Mouse (Mus musculus): ENCODE measurements at regions not wholly inside any gene's neighbourhood (a gene's known extent, or its start where the extent isn't known, plus 50 kb on each side); places are given as distances from the start of the nearest gene placed in this dataset.

DNA sequence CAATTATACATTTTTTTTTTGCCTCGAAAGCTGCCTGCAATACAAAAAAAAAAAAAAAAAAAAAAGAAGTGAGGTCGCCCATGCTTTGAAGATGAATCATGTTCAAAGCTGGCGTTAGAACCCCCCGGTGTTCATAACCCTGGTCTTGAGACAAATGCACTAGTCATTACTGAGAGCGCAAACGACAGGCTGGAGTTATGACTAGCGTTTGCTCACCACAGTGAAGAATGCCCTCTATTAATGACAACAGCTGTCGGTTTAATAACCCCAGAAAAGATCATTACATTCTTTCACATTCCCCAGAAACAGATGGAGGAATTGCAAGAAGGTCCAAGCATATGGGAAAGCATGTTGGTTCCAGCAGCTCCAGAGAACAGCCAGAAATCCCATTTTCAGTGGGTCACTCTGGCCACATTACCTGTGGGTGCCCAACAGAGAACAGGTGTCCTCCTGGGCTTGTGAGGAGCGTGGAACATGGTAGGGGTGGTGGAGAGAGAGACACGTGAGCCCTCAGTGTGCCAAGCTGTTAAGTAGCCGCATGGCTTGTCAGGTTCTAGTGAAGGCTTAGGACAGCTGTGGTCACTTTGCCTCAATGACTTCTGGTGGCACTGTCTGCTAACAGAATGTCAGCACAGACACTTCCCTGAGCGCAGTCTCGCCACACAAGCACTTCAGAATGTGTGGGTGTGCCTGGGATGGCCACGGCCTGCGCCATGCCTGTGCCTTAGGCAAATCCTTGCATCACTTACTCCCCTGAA lies 60.4 kb downstream of the Aipl1 start:
- no peak for DNase-seq

GRCm38 (mm10) chr11:71971351-71971750 lies 66.0 kb downstream of the Aipl1 start:
- no peak for DNase-seq

GRCm38 (mm10) chr11:71962306-71962705 lies 75.0 kb downstream of the Aipl1 start:
- no peak for DNase-seq

GRCm38 (mm10) chr11:71952533-71952932 lies 84.8 kb downstream of the Aipl1 start:
- no peak for DNase-seq

DNA sequence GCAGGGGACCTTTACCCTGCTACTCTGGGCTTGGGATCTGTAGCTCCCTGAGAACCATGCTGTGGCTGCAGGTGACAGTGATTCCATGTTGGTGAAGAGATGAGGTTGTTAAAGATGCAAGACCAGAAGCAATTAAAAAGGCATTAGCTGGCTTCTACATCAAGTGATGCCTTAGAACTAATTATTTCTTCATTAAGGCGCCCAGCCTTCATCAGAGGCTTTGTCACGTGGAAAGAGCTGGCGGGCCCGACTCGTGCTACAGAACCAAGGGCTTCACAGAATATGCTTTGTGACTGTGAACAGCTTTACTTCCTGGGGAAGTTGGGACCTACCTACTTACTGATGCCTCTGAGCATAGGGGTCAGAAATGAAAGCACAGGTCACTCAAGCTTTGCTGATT lies 90.1 kb downstream of the Aipl1 start:
- no peak for DNase-seq

DNA sequence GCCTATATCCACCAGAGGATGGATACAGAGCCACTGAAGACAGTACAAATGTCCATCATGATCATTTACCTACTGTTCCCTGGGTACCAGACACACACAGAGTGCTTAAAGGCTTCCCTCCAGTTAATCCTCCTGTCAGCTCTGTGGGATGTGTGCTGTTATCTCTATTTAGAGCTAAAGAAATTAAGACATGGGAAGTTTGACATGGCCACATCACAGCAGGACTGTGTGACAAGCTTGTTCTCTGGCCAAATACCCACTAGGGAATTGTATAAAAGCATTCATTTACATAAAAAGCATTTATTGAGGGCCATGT lies 92.3 kb downstream of the Aipl1 start:
- DNase-seq: no peak

DNA sequence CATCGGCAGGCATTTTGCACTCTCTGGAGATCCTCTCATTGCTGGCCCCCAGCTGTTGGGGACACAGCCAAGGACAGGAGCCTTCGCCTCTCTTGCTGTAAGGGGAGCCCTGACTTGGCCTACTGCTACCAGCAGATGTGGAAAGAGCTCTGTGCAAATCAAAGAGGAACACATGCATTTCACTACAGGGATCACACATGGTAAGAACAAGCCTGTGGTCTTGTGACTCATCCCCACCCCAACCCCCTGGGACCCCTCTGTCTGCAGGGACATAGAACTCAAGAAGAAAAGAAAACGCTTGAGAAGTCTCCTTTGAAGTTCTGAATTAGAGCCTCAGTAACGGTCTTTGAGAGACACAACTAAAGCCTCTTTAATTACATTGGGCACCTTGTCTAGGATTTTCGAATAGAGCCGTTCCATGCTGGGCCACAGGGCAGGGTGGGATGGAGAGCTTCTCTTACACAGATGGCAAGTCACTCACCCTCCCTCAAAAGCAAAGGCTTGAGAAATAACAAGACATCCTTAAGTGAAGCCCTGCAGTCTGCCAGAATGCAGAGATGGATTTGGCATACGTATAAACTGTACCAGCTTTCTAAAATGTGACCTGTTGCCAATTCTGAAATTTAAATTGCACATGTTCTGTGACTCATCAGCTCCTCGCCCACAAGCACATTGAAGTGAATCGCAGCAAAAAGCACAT lies 92.8 kb downstream of the Aipl1 start:
- DNase-seq: no peak

DNA sequence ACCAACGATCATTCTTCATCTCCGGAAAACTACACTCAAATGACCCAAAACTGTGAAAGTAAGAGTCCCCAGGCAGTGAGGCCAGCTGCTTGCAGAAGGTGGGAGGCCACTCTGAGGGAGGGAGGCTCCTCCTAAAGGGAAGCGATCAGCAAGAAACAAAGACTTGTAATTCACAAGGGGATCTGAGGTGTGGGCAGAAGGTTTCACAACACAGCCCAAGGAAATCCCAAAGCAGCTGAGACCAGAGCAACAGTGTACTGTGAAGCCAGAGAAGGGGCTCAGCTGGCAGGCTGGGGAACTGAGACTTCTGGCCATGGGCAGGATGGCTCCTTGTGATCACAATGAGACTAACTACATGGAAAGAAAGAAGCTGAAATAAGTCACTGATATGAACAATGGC lies 93.8 kb downstream of the Aipl1 start:
- DNase-seq: no peak

- peak; percentile 97 for DNase-seq
These were observed 98.2 kb downstream of the Aipl1 start for GRCm38 (mm10) chr11:71939066-71939465.

DNA sequence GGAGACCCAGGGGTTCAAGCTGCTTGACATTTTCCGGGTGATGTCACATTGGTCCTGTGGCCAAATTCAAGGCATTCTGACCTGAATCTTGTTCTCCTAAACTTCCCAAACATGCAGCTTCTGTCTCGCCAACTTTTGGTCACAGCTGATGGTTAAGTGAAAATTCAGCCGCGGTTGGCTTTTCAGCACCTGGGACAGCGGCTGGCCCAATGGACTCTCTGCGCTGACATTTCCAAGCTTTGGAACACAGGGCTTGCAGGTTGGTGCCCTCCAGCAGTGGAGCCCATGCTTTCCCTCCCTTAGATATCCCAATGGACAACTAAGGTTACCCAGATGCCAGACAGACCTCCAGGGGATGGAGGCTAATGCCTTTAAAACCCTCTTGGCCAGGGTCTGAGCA lies 100.2 kb downstream of the Aipl1 start:
- DNase-seq: no peak

DNA sequence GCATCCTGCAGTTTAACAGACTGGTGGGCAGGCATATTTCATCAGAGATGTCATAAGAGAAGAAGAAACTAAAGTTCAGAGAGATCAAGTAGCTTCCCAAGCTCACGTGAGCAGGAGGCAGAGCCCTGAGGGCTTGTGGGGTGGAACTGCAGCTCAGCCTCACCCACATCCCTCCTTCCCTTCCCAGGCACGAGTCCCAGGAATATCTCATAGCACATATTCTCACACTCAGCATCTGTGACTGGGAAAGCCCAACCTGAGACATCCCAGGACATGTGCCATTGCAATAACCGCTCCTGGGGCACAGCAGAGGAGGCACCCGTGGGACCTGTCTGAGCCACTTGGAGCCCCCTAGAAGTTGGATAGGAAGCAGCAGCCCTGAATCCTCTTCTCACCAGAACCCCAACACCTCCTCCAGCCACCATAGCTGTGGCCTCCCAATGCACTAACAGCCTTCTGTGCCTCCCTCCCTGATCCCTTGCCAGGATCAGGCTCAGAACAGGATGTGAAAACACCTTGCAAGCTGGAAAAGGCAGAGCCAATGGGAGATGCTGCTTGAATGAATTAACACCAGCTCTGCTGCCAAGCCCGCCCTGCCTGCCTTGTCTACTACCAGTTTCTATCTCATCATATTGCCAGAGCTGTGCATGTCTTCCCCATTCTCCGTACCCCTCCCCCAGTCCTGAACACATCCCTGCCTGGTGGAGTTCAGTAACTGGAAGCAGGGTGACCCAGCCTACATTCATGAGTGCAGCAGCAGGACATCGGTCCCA lies 107.4 kb downstream of the Aipl1 start:
- no peak for DNase-seq

- peak; percentile 32 for DNase-seq
These were observed 122.6 kb downstream of the Aipl1 start for GRCm38 (mm10) chr11:71914665-71915064.

GRCm38 (mm10) chr11:71912626-71913025 lies 124.7 kb downstream of the Aipl1 start:
- DNase-seq: no peak

- DNase-seq: no peak
These were observed 126.0 kb downstream of the Aipl1 start for GRCm38 (mm10) chr11:71911284-71911683.

DNA sequence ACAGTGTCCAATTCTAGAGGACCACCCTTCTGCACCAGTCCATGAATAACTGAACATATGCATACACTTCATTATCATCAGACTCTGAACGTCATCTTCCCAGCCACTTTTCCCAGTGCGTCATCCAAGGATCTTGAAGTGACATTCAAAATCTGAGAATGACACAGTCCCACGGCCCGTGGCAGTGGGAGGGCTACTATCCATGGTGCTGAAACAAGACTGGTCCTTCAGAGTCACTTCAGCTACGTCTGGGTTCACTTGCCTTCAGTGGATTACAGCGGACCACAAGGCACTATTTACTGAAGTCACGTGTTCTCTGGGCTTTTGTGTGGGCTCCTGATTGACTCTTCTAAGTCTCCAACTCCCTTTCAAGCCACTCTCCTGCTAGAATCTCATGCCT lies 128.7 kb downstream of the Aipl1 start:
- no peak for DNase-seq

- no peak for DNase-seq
These were observed 134.3 kb downstream of the Aipl1 start for GRCm38 (mm10) chr11:71903020-71903410.

DNA sequence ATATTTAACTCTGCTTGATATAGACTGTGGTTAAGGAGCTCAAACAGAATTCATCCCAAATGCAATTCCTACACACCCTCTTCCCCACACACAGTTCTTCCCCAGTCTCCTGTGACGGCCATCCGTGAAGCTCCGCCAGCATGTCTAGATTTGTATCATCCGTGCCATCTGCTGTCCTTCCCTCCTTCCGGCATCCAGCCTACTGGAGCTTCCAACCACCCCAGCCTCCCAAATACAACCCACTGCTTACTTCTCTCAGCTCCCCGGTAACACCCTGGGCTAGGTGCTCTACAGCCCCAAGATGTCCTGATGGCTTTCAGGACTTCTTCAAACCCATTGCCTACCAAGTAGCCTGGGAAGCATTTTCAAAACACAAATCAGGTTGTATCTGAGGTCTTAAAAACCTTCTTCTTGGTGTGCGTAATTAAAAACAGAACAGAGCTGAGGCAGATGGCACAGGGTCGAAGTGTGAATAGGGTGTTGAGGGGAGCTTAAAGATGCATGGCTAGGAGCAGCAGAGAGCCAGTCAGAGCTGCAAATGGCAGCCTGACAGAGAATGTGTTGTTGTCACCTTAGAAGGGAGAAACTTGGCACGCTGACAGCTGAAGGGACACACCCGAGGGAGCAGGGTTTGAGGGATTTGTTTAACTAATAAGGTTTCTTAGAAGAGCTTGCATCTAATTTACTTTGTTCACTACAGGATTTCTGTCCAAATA lies 134.8 kb downstream of the Aipl1 start:
- peak; percentile 81 for DNase-seq

- DNase-seq: peak; percentile 66
These were observed 136.5 kb downstream of the Aipl1 start for GRCm38 (mm10) chr11:71900816-71901215.

DNA sequence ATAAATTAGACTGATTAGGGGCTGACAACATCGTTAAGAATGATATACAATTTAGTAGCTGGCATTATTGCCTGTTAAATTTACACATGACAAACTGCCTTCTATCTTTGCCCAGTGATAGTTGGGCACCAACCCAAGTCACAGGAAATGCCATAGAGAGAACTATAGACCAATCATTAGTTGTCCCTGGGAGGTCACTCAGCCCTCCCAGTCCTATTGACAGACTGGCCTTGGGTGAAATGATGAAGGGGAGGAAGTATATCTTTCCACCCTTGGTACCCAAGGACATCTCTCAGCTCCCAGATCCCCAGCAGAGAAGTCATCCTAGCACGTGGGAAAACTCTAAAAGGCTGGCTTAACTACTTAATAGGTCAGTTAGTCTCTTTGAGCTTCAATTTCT lies 139.8 kb downstream of the Aipl1 start:
- no peak for DNase-seq

- no peak for DNase-seq
These were observed 140.2 kb downstream of the Aipl1 start for GRCm38 (mm10) chr11:71897141-71897540.

GRCm38 (mm10) chr11:71891181-71891580 lies 141.5 kb downstream of the Wscd1 start:
- DNase-seq: no peak

- DNase-seq: no peak
These were observed 139.4 kb downstream of the Wscd1 start for GRCm38 (mm10) chr11:71889161-71889560.

- no peak for DNase-seq
These were observed 137.5 kb downstream of the Wscd1 start for GRCm38 (mm10) chr11:71887211-71887610.

Data from cerebellum, adult 11-12 months (tissue).